Mouse (Mus musculus) cerebellum, adult 18-20 months (tissue): ENCODE results near the gene Gm14569.

Experiments
- DNase-seq, 2 experiments: peaks; one replicate each; pipeline ENCODE4 v3.0.0; 2021

The Gm14569 gene

DNA sequence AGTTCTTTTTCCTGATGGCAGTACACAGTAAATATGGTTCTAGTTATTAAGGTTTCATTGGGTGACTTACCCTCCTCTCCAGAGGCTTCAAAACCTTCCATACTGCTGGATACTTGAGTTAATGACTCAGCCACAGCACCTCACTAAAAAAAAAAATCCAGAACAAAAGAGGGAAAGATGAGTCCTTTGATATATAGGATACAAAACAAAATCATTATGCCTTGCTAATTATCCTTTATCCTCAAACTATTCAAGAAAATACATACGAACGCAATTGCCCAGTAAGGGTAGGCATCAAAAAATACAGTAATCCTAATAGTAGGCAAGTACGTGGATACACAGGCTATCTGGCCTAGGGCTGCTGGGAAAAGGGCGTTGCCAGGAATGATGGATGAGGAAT lies at the start of gene Gm14569:
Gene Gm14569, minus strand, starts transcription at position 101 of the 400 bp plus-strand sequence.
- DNase-seq: no peak

DNA sequence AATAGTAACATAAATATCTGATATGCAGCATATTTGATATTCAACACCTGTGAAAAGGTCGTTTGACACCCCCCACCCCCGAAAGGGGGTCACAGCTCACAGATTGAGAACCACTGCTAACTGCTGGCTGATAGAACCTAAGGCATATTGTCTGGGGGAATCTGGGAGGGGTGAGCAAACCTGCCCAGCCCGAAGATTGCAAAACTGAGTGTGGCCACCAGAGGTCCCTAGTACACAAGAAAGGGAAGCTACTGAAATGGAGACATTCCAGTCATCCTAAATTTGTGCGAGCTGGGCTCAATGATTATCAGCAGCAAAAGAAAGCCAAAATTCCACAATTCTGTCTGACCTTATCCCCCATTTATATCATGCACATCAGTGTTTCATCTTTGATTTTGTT lies 42.9 kb upstream of the Gm14569 start:
- peak; percentile 75 to 76 for DNase-seq

DNA sequence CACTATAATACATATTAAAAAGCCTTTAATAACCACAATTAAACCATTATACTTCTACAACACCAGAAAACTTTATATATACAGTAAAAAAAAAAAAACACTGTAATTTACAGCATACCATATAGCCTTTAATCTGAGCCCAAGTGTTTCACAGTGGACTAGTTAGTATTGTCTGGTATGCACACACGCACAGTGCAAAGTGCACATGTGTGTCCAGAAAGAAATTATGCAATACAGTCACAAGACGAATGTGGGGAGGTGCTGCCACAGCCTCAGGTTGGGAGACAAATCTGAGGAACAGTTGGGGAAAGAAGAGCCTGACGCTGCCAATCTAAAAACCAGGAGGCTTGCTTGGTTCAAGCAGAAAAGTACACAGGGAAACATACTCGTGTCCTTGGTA lies 42.1 kb upstream of the Gm14569 start:
- DNase-seq: no peak

DNA sequence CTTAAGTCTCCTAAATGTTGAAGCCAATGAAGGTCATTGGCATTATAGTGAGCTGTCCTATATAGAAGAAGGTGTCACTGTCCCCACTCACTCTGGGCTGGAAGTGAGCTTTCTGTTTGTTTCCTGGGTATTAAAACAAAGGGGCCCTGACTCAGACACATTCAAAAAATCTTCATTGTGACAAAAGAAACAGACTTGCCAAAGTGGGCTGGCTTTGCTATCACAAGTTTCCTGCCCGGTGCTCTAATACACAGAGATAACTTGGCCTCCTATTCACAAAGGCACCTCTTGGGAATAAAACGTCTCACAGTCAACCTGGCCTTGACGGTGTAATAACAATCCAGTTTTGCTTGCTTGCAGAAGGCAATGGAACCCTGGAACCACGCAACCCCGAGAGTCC lies 38.6 kb upstream of the Gm14569 start:
- DNase-seq: no peak

DNA sequence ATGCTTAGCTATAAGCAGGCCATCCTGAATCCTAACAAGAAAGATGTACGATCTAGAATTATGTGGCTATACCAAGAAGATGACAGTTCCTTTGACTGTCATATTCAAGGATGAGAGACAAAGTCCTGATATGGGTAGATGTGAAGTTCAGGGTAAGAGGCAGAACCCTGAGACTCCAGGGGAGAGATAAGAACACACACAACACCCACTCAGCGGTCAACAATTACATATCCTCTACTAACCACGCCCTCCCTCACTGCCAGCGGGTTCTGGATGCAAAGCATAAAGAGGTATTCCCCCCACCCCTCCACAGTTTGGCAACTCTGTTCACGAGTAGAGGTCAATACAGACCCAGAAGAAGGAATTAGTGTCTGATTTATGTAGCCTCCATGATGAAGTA lies 32.1 kb upstream of the Gm14569 start:
- no peak for DNase-seq

DNA sequence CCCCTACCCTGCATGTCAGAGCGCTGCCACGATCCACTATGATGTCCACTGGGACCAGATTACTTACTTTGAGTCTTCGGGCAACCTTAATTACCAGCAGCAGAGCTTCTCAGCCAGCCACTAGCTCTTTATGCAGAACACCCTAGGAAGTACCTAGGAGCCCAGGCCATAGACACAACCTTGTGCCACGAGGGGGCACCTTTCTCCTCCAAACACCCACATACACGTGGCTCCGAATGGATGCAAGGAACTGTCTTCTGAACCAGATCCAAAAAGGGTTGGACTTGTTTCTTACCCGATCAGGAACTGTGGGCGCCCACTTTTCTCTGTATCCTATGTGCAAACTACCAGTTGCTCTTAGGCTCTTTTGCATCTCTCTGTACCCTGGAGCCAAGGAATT lies 22.1 kb upstream of the Gm14569 start:
- no peak for DNase-seq

DNA sequence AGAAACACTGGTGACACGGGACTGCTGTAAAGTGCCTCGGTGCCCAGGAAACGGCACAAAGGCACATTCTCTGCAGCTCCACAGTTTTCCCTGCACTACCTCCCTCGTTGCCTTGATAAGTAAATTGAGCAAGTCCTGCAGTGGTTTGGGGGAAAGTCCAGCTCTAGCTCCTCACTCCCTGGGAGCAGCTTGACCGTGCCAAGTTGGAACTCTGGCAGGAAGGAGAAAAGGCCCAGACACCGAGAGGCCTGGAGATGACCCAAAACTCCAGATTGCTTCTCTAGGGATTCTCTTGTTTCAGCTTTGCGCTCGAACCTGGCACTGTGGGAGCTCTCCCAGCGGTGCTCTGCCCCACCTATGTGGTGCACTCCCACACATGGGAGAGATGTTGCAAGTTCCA lies 21.6 kb upstream of the Gm14569 start:
- DNase-seq: no peak

DNA sequence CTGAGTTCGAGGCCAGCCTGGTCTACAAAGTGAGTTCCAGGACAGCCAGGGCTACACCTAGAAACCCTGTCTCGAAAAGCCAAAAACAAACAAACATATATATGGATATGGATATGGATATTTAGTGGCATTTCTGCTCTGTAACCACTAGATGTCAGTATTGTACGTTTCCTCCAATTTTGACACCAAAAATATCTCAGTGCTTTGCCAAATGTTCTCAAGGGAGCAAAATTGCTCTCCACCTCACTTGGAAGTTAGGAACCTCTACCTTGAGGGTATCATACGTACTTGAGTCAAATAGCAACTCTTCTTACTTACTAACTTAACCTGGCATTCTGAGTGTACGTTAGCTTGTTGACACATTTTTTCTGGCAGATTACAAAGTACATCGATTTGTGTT lies 15.2 kb upstream of the Gm14569 start:
- no peak for DNase-seq

DNA sequence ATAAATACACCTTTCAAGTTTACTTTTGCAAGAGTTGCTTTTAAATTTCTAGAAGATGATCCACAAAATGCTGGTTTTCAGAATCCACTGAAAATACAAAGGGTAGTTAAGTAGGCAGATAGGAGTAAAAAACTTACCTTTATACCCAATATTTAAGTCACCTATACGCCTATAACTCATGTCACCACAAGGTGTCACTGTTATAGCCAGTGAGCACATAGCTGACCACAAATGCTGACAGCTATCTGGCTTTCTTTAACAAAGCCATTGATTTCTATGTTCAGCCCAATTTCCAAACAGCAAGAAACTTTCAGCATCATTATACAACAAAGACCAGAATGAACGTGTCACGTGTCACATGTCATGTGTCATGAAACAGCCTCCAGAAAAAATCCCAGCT lies 2.1 kb downstream of the Gm14569 start:
- no peak for DNase-seq

DNA sequence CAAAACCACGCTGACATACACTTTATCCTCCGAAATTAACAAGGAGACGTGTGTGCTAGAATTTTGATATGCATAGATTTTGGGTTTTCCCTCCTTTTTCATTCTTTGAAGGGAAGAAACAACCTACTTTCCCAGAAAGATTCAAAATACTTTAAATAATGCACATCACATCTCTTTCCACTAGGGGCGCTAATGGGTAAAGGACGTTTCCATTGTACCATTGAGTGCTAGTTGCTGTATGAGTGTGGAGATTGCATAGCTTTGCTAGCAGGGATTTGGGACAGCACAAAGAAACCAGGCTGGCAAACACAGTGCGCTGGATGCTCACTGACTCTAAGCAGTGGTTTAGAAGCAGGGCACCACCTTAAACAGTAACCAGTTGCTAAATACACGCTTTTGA lies 3.6 kb downstream of the Gm14569 start:
- no peak for DNase-seq

DNA sequence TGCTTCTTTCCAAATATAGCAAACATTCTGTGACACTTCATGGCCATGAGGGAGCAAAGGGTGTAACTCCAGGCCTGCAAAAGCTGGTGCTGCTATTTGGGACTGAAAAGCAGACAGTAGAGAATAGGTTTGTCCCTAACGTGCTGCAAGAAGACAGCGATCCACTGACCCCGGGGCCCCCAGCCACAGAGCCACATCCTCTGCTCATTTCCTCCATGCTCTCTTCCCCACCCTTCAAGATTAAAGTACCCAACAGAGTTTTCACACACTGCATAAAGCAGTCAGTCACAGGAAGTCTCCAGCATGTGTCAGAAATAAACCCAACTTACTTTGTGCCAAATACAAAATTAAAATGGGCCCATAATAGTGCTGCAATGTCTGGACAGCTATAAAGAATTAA lies 16.8 kb downstream of the Gm14569 start:
- DNase-seq: no peak

DNA sequence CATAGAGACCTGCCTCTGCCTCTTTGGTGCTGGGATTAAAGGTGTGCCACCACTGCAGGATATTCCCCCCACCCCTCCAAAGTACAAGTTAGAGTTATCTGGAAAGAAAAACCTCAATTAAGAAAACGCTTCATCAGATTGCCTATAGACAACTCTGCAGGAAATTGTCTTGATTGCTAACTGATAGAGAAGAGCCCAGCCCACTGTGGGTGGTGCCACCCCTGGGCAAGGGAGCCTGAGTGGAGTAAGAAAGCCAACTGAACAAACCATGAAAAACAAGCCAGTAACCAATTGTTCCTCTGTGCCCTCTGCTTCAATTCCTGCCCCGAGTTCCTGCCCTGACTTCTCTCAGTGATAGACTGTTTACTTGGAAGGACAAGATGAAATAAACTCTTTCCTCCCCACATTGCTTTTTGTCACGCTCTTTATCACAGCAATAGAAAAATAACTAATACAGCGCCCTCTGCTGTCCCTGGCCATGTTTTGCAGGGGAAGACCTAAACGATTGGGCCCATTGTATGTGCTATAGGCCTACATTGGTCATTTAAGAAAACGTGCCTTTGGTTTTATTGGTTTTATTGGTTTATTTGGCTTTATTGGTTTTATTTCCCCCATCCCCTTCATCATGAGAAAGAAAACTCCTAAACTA lies 17.4 kb downstream of the Gm14569 start:
- no peak for DNase-seq

DNA sequence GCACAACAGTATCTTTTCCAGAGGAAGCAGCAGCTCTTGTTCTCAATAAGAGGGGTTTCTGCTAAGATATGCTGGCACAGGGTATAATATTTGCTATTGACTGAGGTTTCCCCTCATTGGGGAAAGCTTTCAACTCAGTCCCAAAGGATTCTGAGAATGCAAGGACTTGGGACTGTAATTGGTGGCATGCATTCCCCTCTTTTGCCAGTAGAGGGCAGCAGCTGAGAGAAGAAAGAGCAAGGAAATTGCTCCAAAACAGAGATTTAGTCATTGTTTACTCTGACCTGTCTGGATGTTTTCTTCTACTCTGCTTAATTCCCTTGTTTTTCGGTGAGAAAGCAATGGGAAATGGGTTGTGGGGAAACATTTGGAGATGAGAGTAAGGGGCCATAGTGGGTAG lies 35.6 kb downstream of the Gm14569 start:
- DNase-seq: peak in 1 of 2 experiments; percentile 17

DNA sequence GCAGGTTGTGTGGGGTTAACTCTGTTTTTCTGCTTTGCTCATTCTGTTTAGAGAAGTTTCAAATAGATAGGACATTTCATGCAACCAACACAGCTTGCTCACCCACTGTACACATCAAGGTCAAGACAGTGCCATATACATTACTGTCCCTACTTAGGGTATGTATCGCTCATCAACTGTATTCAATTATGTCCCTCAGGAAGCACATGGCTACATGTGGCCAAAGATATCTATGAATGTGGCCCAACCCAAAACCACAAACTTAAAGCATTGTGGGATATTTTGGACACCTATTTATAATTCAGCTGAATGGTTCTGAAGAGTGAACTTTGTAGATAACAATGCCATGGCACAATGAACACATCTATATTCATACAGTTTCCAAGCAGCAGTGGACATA lies 53.7 kb downstream of the Gm14569 start:
- no peak for DNase-seq

DNA sequence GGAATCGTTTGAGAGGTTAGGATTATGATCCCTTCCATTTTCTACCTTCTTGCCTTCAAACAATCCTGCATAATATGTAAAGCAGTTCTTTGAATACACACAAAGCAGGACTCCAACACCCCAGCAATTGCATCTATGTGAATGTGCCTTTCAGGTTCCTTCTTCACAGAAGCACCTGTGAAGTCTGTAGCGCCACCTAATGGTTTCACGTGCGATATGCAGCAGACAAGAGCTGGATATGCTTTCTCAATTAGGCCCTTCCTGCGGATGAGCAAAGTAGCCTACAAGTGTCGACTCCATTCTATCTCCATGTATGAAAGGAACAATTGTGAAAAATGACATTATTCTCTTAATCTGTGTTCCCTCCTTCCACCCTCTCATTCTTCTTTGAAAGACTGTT lies 56.6 kb downstream of the Gm14569 start:
- DNase-seq: no peak

DNA sequence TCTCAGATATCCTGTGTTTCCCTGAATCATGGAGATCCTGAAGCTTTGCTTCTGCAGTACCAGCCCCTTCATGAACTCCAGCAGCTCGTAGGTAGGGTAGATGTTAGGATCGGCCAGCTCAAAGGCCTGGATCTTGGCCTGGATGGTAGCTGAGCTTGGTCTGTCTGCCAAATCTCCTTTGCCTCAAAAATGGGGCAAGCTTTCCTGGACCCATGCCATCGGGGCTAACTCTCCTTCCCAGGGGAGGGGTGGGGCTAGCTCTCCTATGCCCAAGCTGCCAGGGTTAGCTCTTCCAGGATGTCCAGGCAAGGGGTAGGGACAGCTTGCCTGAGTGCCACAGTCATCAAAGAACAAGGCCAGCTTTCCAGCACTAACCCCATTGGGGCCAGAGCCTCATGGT lies 72.5 kb downstream of the Gm14569 start:
- DNase-seq: peak in 1 of 2 experiments; percentile 2

DNA sequence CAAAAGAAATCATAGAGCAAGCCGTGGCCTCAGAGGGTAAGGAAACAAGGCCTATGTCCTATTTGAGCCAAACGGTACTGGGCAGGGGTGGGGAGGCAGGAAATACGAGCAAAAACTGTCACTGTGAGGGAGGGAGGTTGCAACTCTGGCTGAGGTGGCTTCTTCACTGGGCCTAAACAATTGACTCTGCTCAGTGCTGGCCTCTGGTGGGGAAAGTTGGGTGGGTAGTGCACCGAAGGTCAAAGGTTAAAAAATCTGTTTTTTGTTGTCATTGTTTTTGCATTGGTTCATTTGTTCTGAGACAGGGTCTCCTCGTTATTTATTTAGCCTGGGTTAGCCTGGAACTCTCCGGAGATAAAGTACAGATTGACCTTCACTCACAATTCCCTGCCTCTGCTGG lies 89.3 kb downstream of the Gm14569 start:
- DNase-seq: no peak

DNA sequence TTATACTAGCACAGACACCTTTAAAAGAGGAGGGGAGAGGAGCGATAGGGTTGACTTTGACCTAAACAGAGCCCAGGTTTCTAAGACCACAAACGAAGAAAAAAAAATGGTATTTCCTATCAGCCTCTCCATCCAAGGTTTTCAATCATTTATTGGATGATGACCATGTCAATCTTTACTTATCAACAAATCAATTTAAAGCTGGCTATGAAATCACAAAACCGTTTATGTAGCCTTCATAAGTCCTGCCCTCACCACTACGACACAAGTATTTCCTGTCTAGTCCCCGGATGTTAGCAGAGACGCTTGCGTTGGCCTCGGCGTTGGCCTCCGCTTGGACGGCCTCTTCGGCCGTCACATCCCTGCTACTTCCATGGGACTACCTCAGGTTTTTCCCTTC lies 90.7 kb downstream of the Gm14569 start, which contains the start of gene Gm6268:
Gene Gm6268, plus strand, starts transcription at position 301 of the 400 bp plus-strand sequence.
- DNase-seq: no peak

DNA sequence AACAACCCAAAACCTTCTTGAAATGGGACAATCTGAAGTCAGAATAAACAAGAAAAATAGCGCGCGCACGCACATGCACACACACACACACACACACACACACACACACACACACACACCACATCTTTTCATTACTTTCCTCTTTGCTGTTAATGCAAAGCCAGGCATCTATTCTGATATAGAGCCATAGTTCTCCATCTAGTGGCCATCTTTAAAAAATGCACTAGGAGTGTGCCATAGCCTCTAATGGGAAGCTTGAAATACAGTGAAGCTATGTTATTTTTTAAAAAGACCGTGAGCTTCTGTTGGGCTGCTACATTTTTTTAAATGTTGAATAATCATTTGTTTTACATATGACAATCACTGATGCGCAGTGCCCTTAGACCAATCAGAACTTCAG lies 98.4 kb downstream of the Gm14569 start:
- DNase-seq: no peak

DNA sequence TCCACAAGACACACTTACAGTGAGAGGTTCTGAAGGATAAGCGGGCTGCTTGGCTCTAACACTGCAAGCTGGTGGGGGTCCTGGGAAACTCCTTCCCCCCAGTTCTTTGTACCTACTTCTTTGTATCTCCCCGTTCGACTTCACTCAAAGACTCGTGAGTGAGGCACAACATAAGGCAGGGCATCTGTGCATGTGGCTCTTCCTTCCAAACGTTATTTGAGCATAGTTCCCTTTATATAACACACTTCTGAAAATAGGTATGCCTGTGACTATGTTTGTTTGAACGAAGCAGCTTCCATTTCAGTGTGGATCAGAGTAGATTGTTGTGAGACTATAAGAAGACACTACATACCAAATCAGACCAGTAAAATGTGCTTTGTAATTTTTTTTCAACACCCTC lies 99.0 kb downstream of the Gm14569 start:
- DNase-seq: no peak

DNA sequence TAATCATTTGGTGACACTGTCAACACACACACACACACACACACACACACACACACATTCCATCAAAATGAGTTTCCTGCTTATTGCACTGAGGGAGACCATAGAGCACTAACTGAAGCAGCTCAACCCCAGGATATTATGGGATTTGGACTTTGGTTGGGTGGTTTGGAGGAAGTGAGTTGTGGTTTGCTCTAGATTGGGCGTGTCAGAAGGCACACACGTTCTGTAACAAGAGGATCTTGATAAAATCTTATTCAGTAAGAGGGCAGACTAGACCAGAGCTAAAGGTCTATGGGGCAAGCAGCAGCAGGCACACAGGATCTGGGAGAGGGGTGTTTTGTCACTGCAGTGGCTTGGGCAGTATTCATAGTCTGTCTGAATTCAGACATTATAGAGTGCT lies 101.1 kb downstream of the Gm14569 start:
- DNase-seq: no peak

DNA sequence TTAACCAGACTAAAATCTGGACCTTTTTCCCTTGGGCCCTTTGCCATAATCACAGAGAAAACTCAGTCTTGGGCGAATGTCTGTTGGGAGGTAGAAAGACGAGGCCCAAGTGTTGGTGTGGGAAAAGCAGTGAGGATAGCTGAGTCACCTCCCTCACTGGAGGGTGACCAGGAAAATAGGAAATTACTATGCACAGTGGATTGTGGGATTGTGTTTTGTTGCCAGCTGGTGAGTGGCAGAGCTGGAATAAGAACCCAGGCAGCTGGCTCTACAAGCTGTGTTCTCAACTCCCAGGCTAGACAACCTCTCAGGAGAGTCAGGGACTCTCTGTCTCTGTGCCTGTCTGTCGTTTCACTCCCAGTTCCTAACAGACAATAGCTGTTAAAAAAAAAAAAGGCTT lies 101.7 kb downstream of the Gm14569 start:
- no peak for DNase-seq

DNA sequence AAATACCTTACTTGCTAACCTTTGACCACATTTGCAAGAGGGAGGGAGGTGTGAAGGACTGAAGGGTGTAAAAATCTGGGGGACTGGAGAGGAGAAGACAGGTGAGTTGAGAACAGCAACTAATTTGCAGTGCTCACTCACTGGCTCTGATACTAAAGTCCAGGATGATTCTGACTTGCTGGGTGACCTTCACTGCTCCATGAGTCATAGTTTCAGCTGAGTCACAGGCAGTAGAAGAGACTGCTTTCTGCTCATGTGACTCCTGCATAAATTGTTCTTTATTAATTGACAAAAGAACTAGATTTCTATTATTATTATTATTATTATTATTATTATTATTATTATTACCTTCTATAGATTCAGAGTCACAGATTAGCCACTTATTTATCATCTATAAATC lies 106.3 kb downstream of the Gm14569 start:
- no peak for DNase-seq
